Mouse (Mus musculus) heart, postnatal 0 days (tissue): ENCODE measurements around the gene Gnao1. TPM values are rescaled to one million over a fixed set of nuclear protein-coding genes. Genes with fewer than 3 reads are reported as not detected.

Experiments
- ATAC-seq: fragments of 200-750 bp; cut with Nextera tagmentation; 2 replicates; pipeline ENCODE4 v1.8.0; 2017; ENCODE audit warnings: low read depth, moderate number of reproducible peaks, moderate library complexity; ENCODE audit not compliant: insufficient read depth
- DNase-seq: peaks from one replicate; pipeline ENCODE4 v3.0.0-alpha.2; 2016; ENCODE audit warnings: low spot score
- H3K27ac ChIP-seq: fragments of 300-500 bp; sonication (generic); 2 replicates; pipeline ENCODE4 v1.5.1; 2014; ENCODE audit warnings: low read depth, mild to moderate bottlenecking
- H3K27me3 ChIP-seq: fragments of 300-500 bp; sonication (generic); 2 replicates; pipeline ENCODE4 v1.6.1; 2014; ENCODE audit warnings: low read length, mixed read lengths; ENCODE audit not compliant: control insufficient read depth, insufficient read depth
- H3K36me3 ChIP-seq: fragments of 300-500 bp; sonication (generic); replicated peaks from 2 replicates; pipeline ENCODE4 v1.6.1; 2014; ENCODE audit warnings: low read length, mixed read lengths; ENCODE audit not compliant: control insufficient read depth, insufficient read depth
- H3K4me1 ChIP-seq: fragments of 300-500 bp; sonication (generic); 2 replicates; pipeline ENCODE4 v1.6.1; 2014; ENCODE audit warnings: antibody characterized with exemption; ENCODE audit not compliant: control insufficient read depth, insufficient read depth
- H3K4me2 ChIP-seq: fragments of 300-500 bp; sonication (generic); 2 replicates; pipeline ENCODE4 v1.6.1; 2014; ENCODE audit warnings: low read depth, mild to moderate bottlenecking, low read length, moderate library complexity
- H3K4me3 ChIP-seq: fragments of 300-500 bp; sonication (generic); 2 replicates; pipeline ENCODE4 v1.5.1; 2014; ENCODE audit warnings: low read depth, low read length
- H3K9ac ChIP-seq: fragments of 300-500 bp; sonication (generic); replicated peaks from 2 replicates; pipeline ENCODE4 v1.6.1; 2014; ENCODE audit warnings: low read depth, low read length, mixed read lengths
- H3K9me3 ChIP-seq: fragments of 300-500 bp; sonication (generic); replicated peaks from 2 replicates; pipeline ENCODE4 v1.6.1; 2016; ENCODE audit warnings: low read length; ENCODE audit not compliant: control insufficient read depth
- CTCF ChIP-seq: IDR thresholded peaks from 2 replicates; pipeline ENCODE4 v1.5.1; 2016; ENCODE audit warnings: antibody characterized with exemption, control low read depth, low read depth
- EP300 ChIP-seq: IDR thresholded peaks from 2 replicates; pipeline ENCODE4 v1.6.1; 2016; ENCODE audit warnings: antibody characterized with exemption, low read depth
- WGBS: fragments of 180-500 bp; shearing (Covaris S2); extraction: QIAGEN DNeasy Blood & Tissue Kit; methylation state at CpG from one replicate; pipeline ENCODE4 v1.1.7; 2014; 5-methylcytosine and 5-hydroxymethylcytosine counted together
- polyA plus RNA-seq: library from polyadenylated mRNA; unstranded; fragments of >200 nt; fragmentation: Nextera tagmentation; extraction: Ambion mirVana; gene quantifications from 2 replicates; pipeline ENCODE4 v1.2.1, GENCODE M21; 2015
- total RNA-seq: library from RNA; depleted of rRNA; stranded (reverse); fragments of >200 nt; gene quantifications from 2 replicates; pipeline ENCODE4 v1.2.3, GENCODE M21; 2014; ENCODE audit warnings: low replicate concordance

Gnao1 gene
- total and polyA plus RNA-seq, 2 experiments from 2014 or later = 5.9 to 10.7 TPM

DNA sequence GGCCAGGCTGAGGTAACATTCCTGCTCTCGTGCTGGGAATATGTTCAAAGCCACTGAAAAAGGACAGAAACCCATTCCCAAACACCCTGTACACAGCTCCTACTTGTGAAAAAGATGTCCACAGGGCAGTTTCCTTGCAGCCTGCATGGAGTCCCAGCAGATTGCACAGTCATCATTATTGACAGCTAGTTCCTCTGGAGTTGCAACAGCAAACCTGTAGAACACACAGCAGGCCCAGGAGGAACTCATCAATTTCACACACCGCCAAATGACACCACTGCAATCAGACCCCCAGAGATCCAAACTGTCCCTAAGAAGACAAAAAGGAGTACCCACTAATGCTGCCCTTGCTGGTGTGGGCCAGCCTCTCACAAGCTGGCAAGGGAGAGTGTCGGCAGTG, 175.0 kb downstream of the Gnao1 start:
- Histone ChIP-seq H3K9ac (no peak overlapping the region), H3K4me2 (no peak overlapping the region), H3K4me3 (no peak overlapping the region), H3K27me3 (no peaks in the 10 kb centered on the region), H3K27ac (no peak overlapping the region), H3K4me1 (no peaks in the 10 kb centered on the region), H3K9me3 (no peaks in the 10 kb centered on the region), H3K36me3 (peaks cover 74% of the 10 kb centered on the region)
- DNase-seq (no peak), ATAC-seq (no peak)
- no peak for TF ChIP-seq CTCF
- no peak for TF ChIP-seq EP300
- 90% methylated on average over 3 of the region's 3 CpGs for whole genome bisulfite sequencing

GRCm38 (mm10) chr8:93989739-93990138, 180.0 kb downstream of the Gnao1 start:
- ATAC-seq (no peak), DNase-seq (no peak)
- H3K4me3 ChIP-seq = no peak overlapping the region
- H3K36me3 ChIP-seq = peaks cover 33% of the 10 kb centered on the region
- no peak overlapping the region for H3K9ac ChIP-seq
- H3K4me2 ChIP-seq = no peak overlapping the region
- no peaks in the 10 kb centered on the region for H3K27me3 ChIP-seq
- no peak for TF ChIP-seq EP300
- TF ChIP-seq CTCF = no peak
- H3K27ac ChIP-seq = no peak overlapping the region
- 92% methylated on average over 4 of the region's 4 CpGs for WGBS
- no peaks in the 10 kb centered on the region for H3K4me1 ChIP-seq
- peaks cover 6% of the 10 kb centered on the region for H3K9me3 ChIP-seq

DNA sequence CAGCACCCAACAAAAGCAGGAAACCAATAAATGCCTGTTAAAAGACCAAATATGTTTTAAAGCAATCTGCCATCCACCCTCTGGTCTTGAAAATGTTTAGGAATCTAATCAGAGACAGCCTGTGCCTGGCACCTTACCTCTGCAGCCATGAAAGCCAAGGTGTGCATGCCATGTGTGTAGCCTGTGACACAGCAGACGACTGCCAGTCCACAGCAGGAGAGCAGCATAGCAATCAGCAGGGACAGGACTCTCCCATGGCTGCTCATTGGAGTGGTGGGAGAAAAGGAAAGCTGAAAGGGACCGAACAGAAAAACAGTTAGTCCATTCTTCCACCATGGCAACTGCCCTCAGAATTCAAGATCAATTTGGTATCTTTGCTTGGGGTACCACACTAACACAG, 189.2 kb downstream of the Gnao1 start:
- 90% methylated on average over 2 of the region's 2 CpGs for WGBS
- Histone ChIP-seq H3K27me3 (no peaks in the 10 kb centered on the region), H3K4me2 (no peak overlapping the region), H3K9me3 (no peaks in the 10 kb centered on the region), H3K9ac (no peak overlapping the region), H3K4me1 (no peaks in the 10 kb centered on the region), H3K27ac (no peak overlapping the region), H3K4me3 (no peak overlapping the region), H3K36me3 (peaks cover 54% of the 10 kb centered on the region)
- DNase-seq (no peak), ATAC-seq (no peak)
- TF ChIP-seq CTCF (no peak), EP300 (no peak)

DNA sequence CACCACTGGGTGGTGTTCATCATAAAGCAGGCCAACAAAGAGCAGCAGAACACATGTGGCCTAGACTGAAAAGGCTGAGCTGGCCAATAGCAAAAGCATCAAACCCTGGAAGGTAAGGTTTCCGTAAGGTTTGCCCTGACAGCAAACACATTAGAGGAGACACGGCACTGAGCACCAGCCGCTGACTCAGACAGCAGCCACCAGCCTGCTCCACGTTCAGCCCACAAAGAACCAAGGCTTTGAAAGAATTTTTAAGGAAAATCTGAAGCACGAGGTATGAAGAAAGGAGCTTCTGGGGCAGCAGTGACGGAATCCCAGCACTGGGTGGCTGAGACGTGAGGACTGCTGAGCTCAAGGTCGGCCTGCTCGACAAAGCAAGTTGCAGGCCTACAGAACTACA, 194.4 kb downstream of the Gnao1 start:
- WGBS = 85% methylated on average over 9 of the region's 9 CpGs
- Histone ChIP-seq H3K27ac (no peak overlapping the region), H3K27me3 (no peaks in the 10 kb centered on the region), H3K9me3 (no peaks in the 10 kb centered on the region), H3K4me2 (no peak overlapping the region), H3K36me3 (peaks cover 42% of the 10 kb centered on the region), H3K4me3 (no peak overlapping the region), H3K9ac (no peak overlapping the region), H3K4me1 (peaks cover 4% of the 10 kb centered on the region)
- no peak for ATAC-seq
- DNase-seq = no peak
- no peak for TF ChIP-seq EP300
- TF ChIP-seq CTCF = no peak

- DNase-seq (no peak), ATAC-seq (no peak)
- H3K9ac ChIP-seq = 0 out of 2 replicates have a peak overlapping the region, but pooled peaks have one; percentile 8
- H3K36me3 ChIP-seq = no peaks in the 10 kb centered on the region; the same call in 1 of the 2 replicates
- 0 out of 2 replicates have a peak overlapping the region, but pooled peaks have one; percentile 9 for H3K4me2 ChIP-seq
- no peak overlapping the region for H3K4me3 ChIP-seq
- TF ChIP-seq EP300 = no peak
- H3K9me3 ChIP-seq = no peaks in the 10 kb centered on the region
- WGBS = 47% methylated on average over 15 of the region's 15 CpGs
- H3K4me1 ChIP-seq = peaks cover 15% of the 10 kb centered on the region
- no peak overlapping the region; the same call in 1 of the 2 replicates for H3K27ac ChIP-seq
- H3K27me3 ChIP-seq = no peaks in the 10 kb centered on the region
Observed at GRCm38 (mm10) chr8:94009243-94009845, 199.6 kb downstream of the Gnao1 start.
